Mouse (Mus musculus): ENCODE measurements around the gene Pxk. TPM values are rescaled to one million over a fixed set of nuclear protein-coding genes. Genes with fewer than 3 reads are reported as not detected.
"Not testable (repeated sequence)": the region's sequence is repeated elsewhere in the genome, so short reads cannot be mapped to it uniquely, and the experiment has no call there.

The Pxk gene
- polyA plus RNA-seq, 1 experiment, result 55.5 TPM

DNA sequence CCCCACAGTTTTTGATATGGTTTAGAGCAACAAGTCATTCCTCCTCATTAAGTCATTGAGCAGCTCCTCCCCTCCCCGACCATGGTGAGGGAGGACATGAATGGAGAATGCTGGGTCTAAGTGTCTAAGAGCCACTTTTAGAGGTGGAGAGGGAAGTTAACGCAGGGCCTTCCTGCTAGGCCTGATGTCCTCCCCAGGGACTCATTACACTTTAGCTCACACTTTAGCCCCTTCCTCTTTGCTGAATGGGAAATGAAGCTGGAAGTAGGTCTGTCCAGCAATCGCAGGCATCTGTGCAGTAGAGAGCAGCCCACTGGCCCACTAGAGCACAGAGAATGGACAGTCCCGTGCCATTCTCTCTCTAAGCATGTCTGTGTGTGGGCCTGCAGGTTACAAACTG, 10.0 kb downstream of the Pxk start:
- TF ChIP-seq POLR2A (IDR thresholded peaks at IDR 0.05; ENCODE audit: borderline replicate concordance, extremely low read depth, insufficient read depth, insufficient read length, poor library complexity, severe bottlenecking) (no peak), CTCF (IDR thresholded peaks at IDR 0.05; ENCODE audit: borderline replicate concordance, extremely low read depth, insufficient read depth, insufficient read length) (no peak)
- no peak for DNase-seq (ENCODE audit: low read depth)

DNA sequence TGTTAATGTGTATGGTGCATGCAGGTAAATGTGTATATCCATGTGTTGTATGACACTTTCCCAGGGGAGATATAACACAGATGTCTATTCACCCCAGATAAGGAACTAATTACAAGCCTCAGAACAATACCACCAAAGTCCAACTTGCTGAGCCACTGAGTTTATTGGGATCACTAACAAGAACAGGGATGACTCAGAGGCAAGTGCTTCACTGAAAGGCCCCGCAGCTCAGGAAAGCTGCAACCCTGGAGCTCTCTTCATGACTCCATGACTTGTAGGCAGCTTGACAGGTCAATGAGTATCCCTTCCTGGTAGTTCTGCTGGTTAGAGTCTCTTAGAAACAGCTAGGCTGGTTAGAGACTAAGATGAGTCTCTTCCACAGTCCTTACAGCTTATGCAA, 11.0 kb downstream of the Pxk start:
- TF ChIP-seq CTCF (IDR thresholded peaks at IDR 0.05; ENCODE audit: borderline replicate concordance, extremely low read depth, insufficient read depth, insufficient read length), result no peak
- TF ChIP-seq POLR2A (IDR thresholded peaks at IDR 0.05; ENCODE audit: borderline replicate concordance, extremely low read depth, insufficient read depth, insufficient read length, poor library complexity, severe bottlenecking), result no peak
- no peak for DNase-seq (ENCODE audit: low read depth)

DNA sequence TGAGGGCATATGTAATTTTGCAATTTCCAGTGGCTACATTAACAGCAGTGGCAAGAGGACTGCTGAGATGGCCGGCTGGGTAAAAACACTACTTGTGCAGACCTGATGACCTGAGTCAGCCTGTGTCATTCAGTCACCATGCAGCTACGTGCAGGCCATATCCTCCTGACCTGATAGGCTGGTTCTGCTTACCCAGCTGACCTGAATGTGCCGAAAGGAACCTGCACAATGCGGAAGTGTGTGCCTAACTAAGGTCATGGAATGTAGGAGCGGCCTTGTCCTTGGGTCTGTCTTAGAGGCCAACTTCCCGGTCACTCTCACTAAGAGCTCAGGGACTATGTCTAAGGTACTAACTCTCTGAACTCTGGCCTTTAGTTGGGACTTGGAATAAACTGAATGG, 13.5 kb downstream of the Pxk start:
- no peak for TF ChIP-seq CTCF (IDR thresholded peaks at IDR 0.05; ENCODE audit: borderline replicate concordance, extremely low read depth, insufficient read depth, insufficient read length)
- no peak for TF ChIP-seq POLR2A (IDR thresholded peaks at IDR 0.05; ENCODE audit: borderline replicate concordance, extremely low read depth, insufficient read depth, insufficient read length, poor library complexity, severe bottlenecking)
- DNase-seq (ENCODE audit: low read depth), result no peak

DNA sequence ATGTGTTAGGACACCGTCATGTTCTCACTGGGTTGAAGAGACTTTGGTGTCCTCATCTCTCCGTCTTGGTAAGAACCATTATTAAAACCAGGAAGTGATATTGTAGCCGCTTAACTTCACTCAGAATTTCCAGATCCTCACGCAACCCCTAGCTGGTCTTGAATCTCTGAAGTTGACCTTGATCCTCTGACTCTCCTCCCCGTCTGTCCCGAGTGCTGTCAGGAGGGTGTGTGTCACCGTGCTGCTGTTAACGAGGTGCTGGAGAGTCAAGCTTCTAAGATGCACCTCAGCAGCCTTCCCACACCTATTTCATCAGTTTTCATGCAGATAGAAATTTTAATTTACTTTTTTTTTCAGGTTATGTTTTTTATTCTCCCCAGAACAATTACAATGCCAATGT, 14.0 kb downstream of the Pxk start:
- DNase-seq (ENCODE audit: low read depth), result no peak
- TF ChIP-seq CTCF (IDR thresholded peaks at IDR 0.05; ENCODE audit: borderline replicate concordance, extremely low read depth, insufficient read depth, insufficient read length) (no peak), POLR2A (IDR thresholded peaks at IDR 0.05; ENCODE audit: borderline replicate concordance, extremely low read depth, insufficient read depth, insufficient read length, poor library complexity, severe bottlenecking) (no peak)

DNA sequence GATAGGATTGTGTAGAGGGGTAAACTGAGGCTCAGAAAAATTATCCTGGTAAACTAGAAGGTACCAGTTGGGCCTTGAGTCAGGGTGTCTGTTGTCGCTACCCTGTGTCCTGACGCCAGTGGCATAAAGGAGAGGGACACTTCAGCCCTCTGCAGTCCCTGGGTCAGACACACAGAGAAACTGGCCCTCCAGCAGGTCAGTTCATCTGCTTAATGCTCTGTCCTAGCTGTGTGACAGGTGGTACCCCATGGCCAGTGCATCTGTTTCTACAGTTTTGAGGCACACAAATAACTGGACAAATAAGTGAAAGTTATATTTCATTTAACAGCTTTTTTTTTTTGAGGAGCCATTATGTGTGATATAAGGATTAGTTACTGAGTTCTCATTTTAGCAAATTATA, 15.6 kb downstream of the Pxk start:
- DNase-seq (ENCODE audit: low read depth), result no peak
- TF ChIP-seq POLR2A (IDR thresholded peaks at IDR 0.05; ENCODE audit: borderline replicate concordance, extremely low read depth, insufficient read depth, insufficient read length, poor library complexity, severe bottlenecking) (no peak), CTCF (IDR thresholded peaks at IDR 0.05; ENCODE audit: borderline replicate concordance, extremely low read depth, insufficient read depth, insufficient read length) (no peak)

DNA sequence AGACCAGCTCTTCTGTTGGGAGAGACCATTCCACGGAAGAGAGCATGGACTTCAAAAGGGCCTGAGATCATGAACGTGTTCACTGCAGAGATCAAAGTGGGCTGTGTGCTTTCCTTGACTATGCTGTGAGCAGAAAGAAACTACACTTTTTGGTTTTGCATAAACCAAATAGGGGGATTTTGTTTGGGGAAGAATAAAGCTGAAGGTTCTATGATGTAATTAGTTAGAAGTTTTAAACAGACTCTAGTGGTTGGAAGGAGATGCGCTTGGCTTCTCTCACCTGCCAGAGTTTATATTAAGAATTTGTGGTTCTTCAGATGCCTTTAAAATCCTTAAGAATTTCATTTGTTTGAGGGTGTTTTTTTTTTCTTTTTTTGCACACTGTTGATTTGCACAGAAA, 16.3 kb downstream of the Pxk start:
- no peak for DNase-seq (ENCODE audit: low read depth)
- TF ChIP-seq POLR2A (IDR thresholded peaks at IDR 0.05; ENCODE audit: borderline replicate concordance, extremely low read depth, insufficient read depth, insufficient read length, poor library complexity, severe bottlenecking) (no peak), CTCF (IDR thresholded peaks at IDR 0.05; ENCODE audit: borderline replicate concordance, extremely low read depth, insufficient read depth, insufficient read length) (no peak)

DNA sequence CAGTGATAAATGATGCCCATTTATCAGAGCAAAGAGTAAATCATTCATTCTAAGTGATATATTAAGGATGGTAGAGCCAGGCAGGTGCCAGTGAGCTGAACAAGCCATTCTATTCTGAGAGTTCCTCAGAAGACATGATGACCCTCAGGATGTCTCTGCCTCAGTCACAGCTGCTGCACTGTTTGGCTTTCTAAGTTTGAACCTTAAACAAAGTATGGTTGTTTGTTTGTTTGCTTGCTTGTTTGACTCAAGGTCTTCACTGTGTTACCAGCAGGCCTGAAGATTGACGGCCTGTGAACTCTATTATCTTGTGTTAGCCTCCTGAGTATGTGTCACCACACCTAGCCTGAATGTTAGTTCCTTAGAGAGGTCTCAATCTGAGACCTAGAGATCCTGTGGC, 16.7 kb downstream of the Pxk start:
- no peak for DNase-seq (ENCODE audit: low read depth)
- TF ChIP-seq CTCF (IDR thresholded peaks at IDR 0.05; ENCODE audit: borderline replicate concordance, extremely low read depth, insufficient read depth, insufficient read length) (no peak), POLR2A (IDR thresholded peaks at IDR 0.05; ENCODE audit: borderline replicate concordance, extremely low read depth, insufficient read depth, insufficient read length, poor library complexity, severe bottlenecking) (no peak)

DNA sequence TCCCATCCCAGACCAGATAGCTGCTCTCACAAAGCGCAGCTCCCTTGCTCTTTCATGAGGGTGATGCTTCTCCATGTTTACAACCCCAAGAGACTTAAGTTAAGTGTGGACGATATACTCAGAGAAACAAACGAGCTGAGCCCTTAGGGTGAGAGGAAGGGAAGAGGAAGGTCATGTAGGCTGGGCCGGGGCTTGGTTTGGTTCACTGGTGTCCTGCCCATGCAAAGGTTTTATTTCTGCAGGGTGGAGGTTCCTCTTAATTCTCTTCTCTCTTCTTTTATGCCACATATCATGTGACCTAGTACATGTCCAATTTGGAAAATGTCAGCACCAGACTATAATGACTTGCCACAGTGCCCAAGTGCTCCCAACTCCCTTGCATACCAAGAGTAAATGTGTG, 17.8 kb downstream of the Pxk start:
- DNase-seq (ENCODE audit: low read depth), result no peak
- TF ChIP-seq POLR2A (IDR thresholded peaks at IDR 0.05; ENCODE audit: borderline replicate concordance, extremely low read depth, insufficient read depth, insufficient read length, poor library complexity, severe bottlenecking) (no peak), CTCF (IDR thresholded peaks at IDR 0.05; ENCODE audit: borderline replicate concordance, extremely low read depth, insufficient read depth, insufficient read length) (no peak)

DNA sequence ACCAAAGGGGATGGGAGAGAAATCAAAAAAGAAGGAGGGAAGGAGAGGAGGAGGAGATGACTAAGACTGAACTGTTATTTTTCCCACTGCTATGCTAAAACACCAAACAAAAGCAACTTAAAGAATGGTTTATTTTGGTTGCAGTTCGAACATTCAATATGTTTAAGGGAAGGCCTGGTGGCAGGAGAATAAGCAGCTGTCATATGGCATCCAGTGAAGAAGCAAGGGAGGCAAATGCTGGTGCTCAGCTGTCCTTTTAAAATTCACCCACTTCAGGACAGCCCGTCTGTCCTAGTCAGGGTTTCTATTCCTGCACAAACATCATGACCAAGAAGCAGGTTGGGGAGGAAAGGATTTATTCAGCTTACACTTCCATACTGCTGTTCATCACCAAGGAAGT, 19.4 kb downstream of the Pxk start:
- no peak for DNase-seq (ENCODE audit: low read depth)
- TF ChIP-seq POLR2A (IDR thresholded peaks at IDR 0.05; ENCODE audit: borderline replicate concordance, extremely low read depth, insufficient read depth, insufficient read length, poor library complexity, severe bottlenecking), result no peak
- no peak for TF ChIP-seq CTCF (IDR thresholded peaks at IDR 0.05; ENCODE audit: borderline replicate concordance, extremely low read depth, insufficient read depth, insufficient read length)

DNA sequence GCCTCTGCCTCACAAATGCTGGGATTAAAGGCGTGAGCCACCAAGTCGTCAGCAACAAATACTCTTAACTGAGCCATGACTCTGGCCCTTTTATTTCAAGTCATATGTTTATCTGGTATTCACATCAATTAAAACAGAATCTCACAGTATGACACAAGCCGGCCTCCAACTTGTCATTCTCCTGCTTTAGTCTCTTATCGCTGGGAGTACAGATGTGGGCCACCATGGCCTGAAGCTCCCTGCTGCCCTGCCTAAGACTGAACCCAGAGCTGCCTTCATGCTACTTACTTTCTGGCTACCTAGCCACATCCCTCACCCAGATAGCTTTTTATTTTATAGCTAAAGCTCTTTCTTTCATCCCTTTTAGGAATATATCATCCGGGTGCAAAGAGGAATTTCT, 21.4 kb downstream of the Pxk start:
- TF ChIP-seq POLR2A (IDR thresholded peaks at IDR 0.05; ENCODE audit: borderline replicate concordance, extremely low read depth, insufficient read depth, insufficient read length, poor library complexity, severe bottlenecking), result no peak
- no peak for TF ChIP-seq CTCF (IDR thresholded peaks at IDR 0.05; ENCODE audit: borderline replicate concordance, extremely low read depth, insufficient read depth, insufficient read length)

DNA sequence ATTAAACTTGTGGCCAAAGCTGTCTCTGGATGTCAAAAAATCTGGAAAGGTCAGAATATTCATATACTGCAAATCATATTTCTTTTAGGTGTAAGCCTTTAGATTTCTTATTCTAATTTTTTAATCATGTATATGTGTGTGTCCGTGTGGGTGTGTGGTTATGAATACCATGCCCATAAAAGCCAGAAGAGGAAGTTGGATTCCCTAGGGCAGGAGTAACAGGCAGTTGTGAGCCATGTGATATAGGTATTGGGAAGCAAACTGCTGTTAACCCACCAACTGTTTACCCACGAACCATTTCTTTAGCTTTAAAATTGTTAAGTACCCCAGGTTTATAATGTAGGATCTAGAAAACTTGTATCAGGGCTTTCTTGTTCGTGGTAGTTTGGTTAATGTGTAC, 21.9 kb downstream of the Pxk start:
- DNase-seq (ENCODE audit: low read depth), result no peak
- no peak for TF ChIP-seq POLR2A (IDR thresholded peaks at IDR 0.05; ENCODE audit: borderline replicate concordance, extremely low read depth, insufficient read depth, insufficient read length, poor library complexity, severe bottlenecking)
- TF ChIP-seq CTCF (IDR thresholded peaks at IDR 0.05; ENCODE audit: borderline replicate concordance, extremely low read depth, insufficient read depth, insufficient read length), result no peak

More for the DNA sequence above, 21.4 kb downstream of the Pxk start:
- DNase-seq (ENCODE audit: low read depth), result no peak

DNA sequence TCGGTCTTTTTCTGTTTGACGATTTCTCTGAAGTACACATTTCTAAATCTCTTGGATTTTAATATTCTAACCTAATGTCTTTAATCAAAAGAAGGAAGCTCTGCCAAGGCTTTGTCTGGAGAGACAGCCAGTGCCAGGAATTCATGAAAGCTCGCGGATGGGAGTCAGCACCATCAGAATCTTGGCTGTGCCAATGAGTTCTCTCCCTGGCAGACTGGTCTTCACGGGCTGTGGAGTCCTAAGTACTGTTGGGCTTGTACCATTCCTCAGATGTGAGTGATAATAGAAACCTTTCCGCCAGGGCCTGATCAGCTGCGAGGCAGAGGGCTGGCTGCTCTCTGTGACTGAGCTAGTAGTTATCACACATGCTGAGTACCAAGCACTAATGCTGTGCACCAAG, 25.1 kb downstream of the Pxk start:
- TF ChIP-seq CTCF (IDR thresholded peaks at IDR 0.05; ENCODE audit: borderline replicate concordance, extremely low read depth, insufficient read depth, insufficient read length) (no peak), POLR2A (IDR thresholded peaks at IDR 0.05; ENCODE audit: borderline replicate concordance, extremely low read depth, insufficient read depth, insufficient read length, poor library complexity, severe bottlenecking) (no peak)
- DNase-seq (ENCODE audit: low read depth), result peak; percentile 23

DNA sequence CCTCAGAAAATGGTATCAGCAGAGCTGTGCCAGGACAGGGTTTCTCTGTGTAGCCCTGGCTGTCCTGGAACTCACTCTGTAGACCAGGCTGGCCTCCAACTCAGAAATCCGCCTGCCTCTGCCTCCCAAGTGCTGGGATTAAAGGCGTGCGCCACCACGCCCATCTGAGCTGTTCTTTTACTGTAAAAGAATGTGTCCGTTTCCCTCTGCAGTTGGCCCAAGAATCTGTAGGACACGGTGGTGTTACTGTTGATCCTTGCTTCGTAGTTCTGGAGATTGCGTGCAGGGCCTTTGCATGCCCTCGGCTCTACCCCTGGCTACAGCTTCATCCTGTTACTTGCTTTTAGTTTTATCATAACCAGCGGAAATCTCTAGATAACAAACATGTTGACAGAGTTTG, 25.6 kb downstream of the Pxk start:
- DNase-seq (ENCODE audit: low read depth), result not testable (repeated sequence)
